Mouse (Mus musculus) left cerebral cortex, postnatal 10 days (tissue): ENCODE measurements at regions not wholly inside any gene's neighbourhood (a gene's known extent, or its start where the extent isn't known, plus 50 kb on each side); places are given as distances from the start of the nearest gene placed in this dataset.

Source experiments
- DNase-seq, 2 experiments: peaks; one replicate each; pipeline ENCODE4 v3.0.0; 2021 to 2022; ENCODE audit warnings: low spot score in 2 of 2, mixed read lengths in 1 of 2; ENCODE audit errors: extremely low spot score in 1 of 2
- intact Hi-C: fragments of 180-260 bp; cut with DNase I; formaldehyde crosslinking; loops from one replicate; pipeline ENCODE4 v1.15.1; 2025

DNA sequence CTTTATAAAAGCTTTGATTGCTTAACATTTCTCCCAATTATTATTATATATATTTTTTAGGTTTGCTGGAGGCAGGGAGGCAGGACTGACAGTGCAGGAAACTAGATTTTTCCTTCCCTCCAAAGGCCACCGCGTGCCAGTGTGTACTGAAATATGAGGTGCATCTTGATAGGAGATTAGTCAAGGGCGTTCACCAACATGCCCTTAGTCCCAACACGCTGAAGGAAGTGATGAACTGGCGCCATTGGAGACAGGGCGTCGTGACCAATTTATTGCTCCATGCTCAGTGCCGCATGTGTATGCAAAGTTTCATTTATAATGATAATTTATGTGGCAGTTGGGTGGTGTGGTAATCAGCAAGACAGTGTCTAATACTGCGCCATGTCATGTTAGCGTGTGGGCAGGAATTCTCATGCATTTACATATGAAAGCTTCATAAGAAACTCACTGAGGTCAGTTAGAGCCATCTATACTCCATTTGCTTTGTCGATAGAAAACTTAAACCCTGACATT, 66.2 kb downstream of the Isl1 start:
- intact Hi-C loops, result no loop called here

DNA sequence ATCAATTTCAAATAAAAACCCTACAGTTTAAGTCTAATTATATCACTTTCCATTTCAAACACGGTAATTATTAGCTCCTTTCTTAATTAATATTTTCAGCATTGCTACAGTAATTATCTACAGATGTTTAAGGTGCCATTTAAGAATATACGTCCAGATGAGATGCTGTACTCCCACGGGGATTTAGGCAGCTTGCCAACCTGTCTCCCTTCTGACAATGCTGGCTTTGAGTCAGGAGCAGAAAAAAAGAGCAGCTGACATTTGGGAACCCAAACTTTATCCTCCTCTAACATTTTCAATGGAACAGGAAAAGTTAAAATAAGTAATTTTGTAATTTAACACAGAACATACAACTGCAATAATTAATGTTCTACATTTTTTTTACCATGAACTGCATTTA, 94.4 kb downstream of the Isl1 start:
- intact Hi-C loops, result no loop called here
- peak in 1 of 2 experiments; percentile 17 for DNase-seq

More for the DNA sequence above, 66.2 kb downstream of the Isl1 start:
- DNase-seq, result no peak

DNA sequence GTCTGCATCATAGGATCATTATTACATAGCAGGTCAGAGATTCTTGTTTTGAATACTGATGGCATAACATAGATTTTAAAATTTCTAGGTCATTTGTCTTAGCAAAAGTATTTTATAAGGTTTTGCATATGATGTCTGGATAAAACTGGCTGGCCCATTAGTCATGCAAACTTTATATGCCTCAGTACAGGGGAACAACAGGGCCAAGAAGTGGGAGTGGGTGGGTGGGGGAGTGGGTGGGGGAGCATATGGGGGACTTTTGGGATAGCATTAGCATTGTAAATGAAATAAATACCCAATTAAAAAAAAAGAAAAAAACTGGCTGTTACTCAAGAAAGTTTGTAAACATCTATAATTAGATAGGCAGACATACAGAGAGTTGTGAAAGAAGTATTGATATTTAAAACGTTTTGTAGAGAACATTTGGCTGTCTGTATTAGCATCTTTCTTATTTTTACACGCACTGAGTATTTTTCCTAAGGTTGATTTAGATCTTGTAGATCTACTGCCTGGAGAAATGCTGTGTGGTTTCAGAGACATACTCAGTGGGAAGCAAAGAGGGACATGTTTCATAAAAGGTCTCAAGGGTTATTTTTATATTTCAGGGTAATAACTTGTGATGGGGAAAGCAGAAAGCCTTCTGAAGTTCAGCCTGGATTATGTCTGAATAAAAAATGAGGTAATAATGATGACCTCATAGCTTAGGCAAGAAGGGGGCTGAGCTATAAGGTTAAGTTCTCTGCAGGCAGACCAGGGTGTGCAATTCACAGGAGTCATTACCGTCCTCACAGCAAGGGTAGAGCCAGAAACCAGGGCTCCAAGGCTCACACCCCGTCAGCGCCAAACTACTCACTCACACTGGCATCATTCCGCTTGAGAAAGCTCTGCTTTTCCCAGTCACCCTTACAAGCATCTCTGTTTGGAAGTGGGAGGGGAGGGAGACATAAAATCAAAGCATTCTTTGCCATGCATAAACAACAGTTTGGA, 95.4 kb downstream of the Isl1 start:
- DNase-seq, result no peak

DNA sequence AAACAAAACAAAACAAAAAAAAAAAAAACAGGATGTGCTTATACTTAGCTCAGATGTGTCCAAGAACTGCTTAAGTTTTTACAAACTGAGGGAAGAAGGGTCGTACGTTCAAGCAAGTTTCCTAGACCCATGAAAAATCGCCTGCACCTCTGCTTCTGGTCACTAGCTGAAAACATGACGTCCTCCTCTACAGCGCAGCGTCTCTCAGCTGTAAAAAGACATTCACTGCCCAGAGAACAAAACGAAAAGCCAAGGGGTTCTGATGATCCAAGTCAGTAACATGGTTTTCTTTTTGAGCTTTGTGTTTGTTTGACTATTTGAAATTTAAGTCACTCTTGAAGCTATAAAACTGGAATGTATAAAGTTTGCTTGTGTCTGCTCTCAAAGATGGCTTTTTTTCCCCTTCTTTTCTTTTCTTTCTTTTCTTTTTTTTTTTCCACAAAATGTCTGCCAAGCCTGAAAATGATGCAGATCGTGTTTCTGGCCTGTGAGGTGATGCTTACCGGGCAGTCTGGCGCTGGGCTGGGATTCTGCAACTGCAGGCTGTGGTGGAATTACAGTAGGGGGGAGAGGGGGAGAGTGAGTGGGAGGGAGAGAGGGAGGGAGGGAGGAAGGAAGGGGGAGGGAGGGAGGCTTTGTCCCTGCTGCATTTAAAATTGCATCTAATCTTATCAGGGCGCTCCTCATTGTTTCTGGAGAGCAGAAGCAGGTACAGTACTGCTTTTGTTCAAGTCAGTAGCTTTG, 108.1 kb downstream of the Isl1 start:
- intact Hi-C loops, result no loop called here

More for the DNA sequence above, 95.4 kb downstream of the Isl1 start:
- intact Hi-C loops, result no loop called here

DNA sequence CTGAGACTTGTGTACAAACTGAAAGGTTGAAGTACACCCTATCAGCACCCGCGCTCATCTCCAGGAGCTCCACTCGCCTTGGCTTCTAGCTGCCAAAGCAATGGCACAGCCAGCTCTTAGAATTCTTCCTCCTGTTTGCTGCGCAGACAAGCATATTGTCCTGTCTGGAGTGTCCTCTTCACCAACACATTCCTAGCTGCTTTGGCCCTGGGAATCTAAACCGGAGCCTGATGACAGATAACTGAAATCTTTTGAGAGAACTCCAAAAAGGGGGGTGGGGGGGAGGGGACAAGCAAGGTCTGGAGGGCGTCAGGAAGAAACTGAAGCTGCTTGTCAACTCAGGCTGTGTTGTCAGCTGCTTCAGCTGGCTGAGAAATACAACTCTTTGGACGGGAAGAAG, 122.4 kb downstream of the Isl1 start:
- intact Hi-C loops, result no loop called here
- DNase-seq, result no peak

More for the DNA sequence above, 108.1 kb downstream of the Isl1 start:
- no peak for DNase-seq

DNA sequence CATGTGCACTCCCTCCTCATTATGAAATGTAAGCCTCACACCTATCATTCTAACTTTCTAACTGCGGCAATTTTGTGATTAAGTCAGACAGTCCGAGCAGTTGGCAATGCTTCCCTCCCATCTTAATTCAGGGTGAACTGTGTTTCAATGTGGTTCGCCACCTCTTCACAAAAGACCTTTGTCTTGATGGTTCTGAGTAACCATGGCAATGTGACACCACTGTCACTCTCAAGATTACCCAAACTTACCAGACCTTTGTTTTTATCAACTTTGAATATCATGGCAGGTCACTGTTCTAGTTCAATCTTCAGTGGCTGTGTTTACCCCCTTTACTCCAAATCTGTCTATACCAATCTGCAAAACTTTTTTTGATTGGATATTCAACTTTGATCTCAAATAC, 131.7 kb downstream of the Isl1 start:
- DNase-seq, result no peak
- intact Hi-C loops, result no loop called here

DNA sequence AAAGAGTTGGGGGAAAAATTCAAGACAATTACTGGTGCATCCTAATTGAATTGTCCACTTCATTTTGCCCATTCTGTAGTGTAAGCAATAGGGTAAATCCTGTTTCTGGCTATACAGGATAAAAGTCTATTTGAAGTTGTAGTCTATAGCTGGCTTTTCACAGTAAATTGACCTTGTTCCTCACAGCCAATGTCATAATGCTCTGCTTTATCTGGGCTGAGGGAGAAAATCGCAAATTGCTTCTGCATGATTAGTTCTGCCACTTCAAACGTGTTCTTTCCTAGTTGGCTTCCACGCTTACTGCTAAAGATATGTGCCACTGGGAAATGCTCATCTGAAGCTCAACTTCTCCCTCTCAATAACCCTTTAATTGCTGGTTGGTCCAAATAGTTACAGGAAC, 134.5 kb downstream of the Isl1 start:
- intact Hi-C loops, result no loop called here
- no peak for DNase-seq

DNA sequence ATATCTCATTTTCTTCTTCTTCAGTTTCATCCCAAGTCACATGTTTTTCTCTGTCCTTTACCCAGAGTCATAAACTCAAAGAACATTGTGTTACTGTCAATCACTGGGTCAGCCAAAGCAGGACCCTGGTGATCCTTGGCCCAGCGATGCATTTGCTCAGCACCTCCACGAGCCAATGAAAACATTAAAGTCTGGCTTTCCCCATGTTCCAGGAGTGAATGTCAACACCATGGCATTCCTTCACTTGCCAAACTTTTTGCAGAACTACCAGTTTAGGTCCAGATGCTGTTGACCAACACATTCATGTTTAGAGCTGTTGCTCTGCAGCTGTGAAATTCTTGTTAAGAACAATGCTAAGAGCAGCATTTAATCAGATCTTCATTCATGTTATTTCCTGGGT, 135.6 kb downstream of the Isl1 start:
- intact Hi-C loops, result no loop called here
- no peak for DNase-seq

DNA sequence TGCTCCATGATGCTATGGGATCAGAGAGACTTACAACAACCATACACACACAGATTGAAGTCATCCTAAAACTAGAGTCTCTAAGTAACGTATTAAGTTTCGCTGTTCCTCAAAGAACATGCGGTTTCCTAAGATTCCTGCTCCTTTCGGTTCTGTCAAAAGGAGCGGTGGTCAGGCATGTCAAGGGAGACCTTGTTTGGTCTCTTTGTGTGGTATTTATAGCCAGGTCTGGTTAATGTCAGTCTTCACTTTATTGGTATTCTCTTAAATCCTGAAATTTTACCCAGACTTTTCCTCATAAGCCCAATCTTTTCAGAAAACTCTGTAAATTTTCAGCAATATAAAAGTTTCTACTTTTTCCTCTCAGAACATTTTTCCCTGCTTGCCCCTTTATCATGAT, 166.5 kb downstream of the Isl1 start:
- intact Hi-C loops, result no loop called here
- DNase-seq, result no peak

DNA sequence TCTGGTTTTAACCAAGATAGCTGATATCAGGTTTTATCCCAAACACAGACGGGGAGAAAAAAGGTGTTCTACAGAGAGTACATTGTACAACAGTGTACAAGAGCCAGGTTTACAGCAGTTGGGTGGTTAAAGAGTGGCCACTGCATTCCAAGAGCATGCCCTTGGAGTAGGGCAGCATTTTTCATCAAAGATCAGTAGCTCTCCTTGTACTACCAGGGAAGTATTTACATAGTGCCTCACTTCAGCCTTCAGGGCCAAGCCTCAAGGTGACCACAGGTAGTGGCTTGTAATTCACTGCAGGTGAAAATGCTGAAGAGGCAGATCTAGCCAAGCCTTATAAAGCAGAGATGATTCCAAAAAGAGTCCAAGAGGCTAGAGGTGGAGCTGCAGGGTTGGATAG, 190.8 kb downstream of the Isl1 start:
- intact Hi-C loops, result no loop called here
- no peak for DNase-seq

DNA sequence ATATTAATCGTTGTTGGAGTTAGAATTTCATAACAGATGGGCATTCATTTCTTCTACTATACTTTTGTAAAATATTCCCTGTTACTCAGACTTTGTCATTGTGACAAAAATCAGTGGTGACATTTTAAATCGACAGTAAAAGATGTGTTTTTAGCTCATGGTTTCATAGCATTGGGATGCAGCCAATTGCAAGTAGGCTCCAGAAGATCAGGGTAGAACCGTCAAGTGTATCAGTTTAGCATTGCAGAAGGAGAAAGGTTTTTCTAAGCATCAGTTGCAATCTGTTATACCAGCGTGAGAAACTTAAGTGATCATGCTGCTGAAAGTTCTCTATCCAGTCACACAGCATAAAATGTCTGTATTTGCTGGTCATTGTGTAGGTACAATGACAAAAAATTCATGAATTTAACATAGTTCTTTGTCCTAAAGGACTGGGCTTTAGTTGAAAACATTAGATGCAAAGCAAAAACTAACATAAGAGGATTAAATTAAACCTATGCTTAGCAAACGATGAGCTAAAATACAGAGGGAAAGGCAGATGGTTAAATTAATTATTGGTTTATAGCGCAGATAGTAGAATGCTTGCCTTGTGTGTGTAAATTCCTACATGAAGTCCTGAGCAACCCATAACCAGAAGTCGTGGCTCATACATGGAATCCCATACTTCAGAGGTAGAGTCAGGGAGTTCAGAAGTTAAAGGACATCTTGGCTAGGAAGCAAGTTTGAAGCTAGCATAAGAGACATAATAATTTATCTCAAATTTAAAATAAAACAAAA, 198.3 kb downstream of the Isl1 start:
- intact Hi-C loops, result no loop called here
- DNase-seq, result peak in 1 of 2 experiments; percentile 42

DNA sequence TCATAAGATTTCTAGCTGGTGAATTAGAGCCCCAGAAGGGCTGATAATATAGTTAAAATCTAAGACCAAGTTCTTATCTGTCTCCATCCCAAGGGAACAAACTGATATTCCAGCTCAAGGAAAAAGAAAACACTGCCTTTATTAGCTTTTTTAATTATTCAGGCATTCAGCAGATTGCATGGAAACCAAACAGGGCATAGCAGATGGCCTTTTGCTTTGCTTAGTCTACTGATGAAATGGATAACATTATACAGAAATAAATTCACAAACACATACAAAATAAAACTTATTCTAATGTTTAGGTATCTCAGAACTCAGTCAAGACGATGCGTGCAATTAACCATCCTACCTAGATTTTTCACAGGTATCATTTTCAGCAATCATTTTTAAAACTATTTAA, 198.9 kb downstream of the Isl1 start:
- DNase-seq, result no peak
- intact Hi-C loops, result no loop called here

DNA sequence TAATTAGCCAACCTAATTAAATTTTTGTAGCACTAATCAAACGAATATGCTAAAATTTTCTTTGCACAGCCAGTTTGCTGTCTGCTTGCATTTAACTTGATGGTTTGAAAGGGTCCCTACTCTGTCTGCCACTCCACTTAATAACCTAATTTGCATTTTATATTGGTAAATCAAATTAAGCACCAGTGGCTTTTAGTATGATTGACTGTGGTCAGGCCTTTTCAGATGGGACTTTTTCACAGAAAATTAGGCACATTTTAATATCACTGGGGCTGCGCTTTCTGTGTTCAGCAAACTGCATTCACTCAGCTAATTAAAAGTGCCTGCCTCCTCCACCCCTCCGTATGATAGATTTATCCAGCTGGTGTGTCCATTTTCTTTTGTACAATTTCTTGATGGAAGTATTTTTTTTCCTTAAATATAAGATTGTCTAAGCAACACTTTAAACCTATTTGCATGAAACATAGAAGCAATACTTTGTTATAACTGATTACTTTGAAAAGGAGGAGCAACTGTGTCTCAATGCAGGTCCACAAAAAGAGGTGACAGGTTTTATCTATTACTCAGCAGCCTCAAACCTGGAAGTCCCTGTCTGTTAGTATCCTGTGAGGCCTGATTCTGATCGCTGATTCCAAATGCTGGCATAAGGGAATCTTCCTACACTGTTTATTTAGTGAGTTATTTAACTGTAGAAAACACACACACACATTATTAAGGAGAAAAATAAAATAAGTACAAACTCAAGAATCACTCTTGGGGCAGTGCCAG, 221.8 kb downstream of the Isl1 start:
- intact Hi-C loops, result no loop called here
- DNase-seq, result no peak

DNA sequence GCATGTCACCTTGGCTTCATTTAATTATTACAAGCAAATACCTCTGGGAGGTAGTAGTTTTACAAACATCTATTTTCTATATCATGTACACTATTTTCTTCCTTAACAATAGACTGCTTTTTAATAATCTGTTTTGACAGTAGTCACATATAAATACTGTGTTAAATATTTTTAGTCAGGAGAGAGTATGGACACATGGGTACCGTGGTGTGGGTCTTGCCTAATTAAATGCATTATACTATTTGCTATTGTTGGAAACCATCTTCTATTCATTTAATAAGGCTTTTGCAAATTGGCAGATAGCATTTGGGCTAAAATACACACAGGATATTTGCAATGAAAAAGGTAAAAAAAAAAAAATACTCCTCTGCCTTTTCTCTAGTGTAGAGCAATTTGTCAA, 222.3 kb downstream of the Isl1 start:
- DNase-seq, result no peak
- intact Hi-C loops, result no loop called here

DNA sequence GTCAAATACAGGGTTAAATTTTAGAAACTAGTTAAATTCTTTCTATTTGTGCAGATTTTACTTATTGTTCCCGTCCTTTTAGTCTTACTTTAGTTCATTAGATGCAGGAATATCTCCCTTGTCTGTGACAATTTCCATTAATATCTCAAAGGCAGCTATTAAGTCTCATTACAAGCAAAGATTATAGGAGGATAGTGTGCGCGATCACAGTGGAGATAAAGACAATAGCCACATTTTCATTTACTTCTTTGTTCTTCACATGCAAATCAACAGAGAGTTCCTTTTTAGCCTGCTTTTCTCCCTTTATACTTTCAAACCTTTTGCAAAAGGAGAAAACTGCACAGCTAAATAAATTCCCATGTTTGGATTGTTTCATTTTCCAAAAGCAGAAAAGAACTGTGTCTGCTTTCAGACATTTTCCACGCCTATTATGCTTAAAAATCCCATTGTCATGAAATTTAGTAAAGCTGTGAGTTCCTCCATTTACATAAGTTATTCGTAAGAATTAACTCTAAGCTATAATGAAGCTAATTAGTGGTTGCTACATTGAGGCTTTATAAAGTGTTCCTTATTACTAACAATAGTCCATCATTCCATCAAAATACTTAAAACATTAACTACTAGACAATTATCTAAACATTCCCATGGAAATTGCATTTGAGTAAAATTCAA, 252.4 kb downstream of the Isl1 start:
- no peak for DNase-seq
- intact Hi-C loops, result no loop called here

DNA sequence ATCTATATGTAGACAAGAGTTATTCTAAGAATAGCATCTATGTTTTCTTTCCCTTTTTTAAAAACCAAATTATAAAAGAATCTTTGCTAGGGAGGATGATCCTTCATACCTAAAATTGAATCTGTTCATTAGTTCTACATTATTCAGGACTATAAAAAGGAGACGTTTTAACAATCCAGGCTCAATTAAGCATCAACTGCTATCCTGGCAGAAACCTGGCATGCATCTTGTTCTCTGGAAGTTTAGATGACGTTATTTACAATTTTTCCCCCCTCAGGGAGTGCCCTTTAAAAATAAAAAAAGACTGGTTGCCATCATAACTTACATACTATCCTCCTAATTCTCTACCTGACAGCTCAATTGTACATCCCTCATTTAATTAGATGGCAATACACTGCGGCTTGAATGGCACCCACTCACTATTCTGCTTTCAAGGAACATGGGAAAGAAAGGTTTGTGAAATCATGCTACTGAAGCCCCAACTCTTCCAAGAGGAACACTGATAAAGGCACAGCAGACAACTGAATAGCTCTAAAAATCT, 253.3 kb downstream of the Isl1 start:
- intact Hi-C loops, result no loop called here
- no peak for DNase-seq

DNA sequence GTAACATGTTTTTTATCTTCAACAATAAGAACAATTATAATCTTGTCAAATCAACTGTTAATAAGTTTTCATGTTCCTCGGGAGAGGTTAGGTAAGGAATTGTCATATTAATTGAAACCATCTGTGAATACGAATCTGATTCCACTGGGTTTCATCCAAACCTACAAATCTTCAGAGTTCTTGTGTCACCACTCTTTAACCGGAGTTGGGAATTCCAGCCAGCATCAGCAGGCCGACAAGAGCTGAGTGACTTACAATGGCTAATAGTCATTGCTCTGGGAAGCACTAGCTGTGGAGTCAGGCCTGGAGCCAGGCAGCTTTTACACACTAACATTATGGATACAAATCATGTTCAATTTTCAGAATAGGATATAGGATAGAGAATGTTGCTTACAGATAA, 273.3 kb downstream of the Isl1 start:
- intact Hi-C loops, result no loop called here
- no peak for DNase-seq
